Mouse (Mus musculus): ENCODE results near the gene Trim5. TPM values are rescaled to one million over a fixed set of nuclear protein-coding genes. Genes with fewer than 3 reads are reported as not detected.

Trim5 gene
- polyA plus RNA-seq, 2 experiments: 0.22 to 0.28 TPM

GRCm38 (mm10) chr7:104244287-104245181, 43.4 kb downstream of the Trim5 start, which contains the start of gene Trim34a:
Gene Trim34a, plus strand, starts transcription at chr7:104244457.
- H3K4me2 ChIP-seq (ENCODE audit: low read depth): peak within 1 kb of the TSS; percentile 68
- TF ChIP-seq CTCF (IDR thresholded peaks at IDR 0.05; ENCODE audit: low read depth): peak; percentile 70
- TF ChIP-seq EP300 (IDR thresholded peaks at IDR 0.05; ENCODE audit: low read depth): no peak
- H3K36me3 ChIP-seq (replicated peaks; ENCODE audit: control insufficient read depth, insufficient read depth, low read depth): no peaks in the 10 kb centered on the region
- H3K9ac ChIP-seq (replicated peaks): peak within 1 kb of the TSS; percentile 70
- DNase-seq (ENCODE audit: low read depth in 3 of 3, low spot score in 3 of 3): peak; percentile 61 to 66 (median 62)
- H3K9me3 ChIP-seq (ENCODE audit: control insufficient read depth, low read length): no peaks in the 10 kb centered on the region
- no peak within 1 kb of the TSS for H3K27ac ChIP-seq
- no peaks in the 10 kb centered on the region for H3K27me3 ChIP-seq (ENCODE audit: control insufficient read depth, insufficient read depth, low read length)
- 5% methylated on average over 13 of the region's 13 CpGs for WGBS (ENCODE audit: insufficient replicate concordance)
- peak; percentile 81 for ATAC-seq (ENCODE audit: insufficient read depth)
- peaks cover 0 to 2% of the 10 kb centered on the region in 2 experiments; a peak in 1 of 4 replicates for H3K4me1 ChIP-seq (replicated peaks; ENCODE audit: control insufficient read depth in 2 of 2, insufficient read depth in 2 of 2, low read length in 1 of 2)
- H3K4me3 ChIP-seq (ENCODE audit: insufficient read depth in 1 of 2, low read depth in 2 of 2, low read length in 2 of 2): peak within 1 kb of the TSS; percentile 62 to 98

- H3K36me3 ChIP-seq (replicated peaks; ENCODE audit: control insufficient read depth, insufficient read depth, low read depth): no peaks in the 10 kb centered on the region
- TF ChIP-seq EP300 (IDR thresholded peaks at IDR 0.05; ENCODE audit: low read depth): no peak
- no peak for TF ChIP-seq CTCF (IDR thresholded peaks at IDR 0.05; ENCODE audit: low read depth)
- no peak overlapping the region for H3K9ac ChIP-seq (replicated peaks)
- no peaks in the 10 kb centered on the region for H3K9me3 ChIP-seq (ENCODE audit: control insufficient read depth, low read length)
- ATAC-seq (ENCODE audit: insufficient read depth) (no peak), DNase-seq (ENCODE audit: low read depth in 3 of 3, low spot score in 3 of 3) (no peak)
- 46% methylated on average over 1 of the region's 1 CpGs for WGBS (ENCODE audit: insufficient replicate concordance)
- peaks cover 0 to 2% of the 10 kb centered on the region in 2 experiments; a peak in 1 of 4 replicates for H3K4me1 ChIP-seq (replicated peaks; ENCODE audit: control insufficient read depth in 2 of 2, insufficient read depth in 2 of 2, low read length in 1 of 2)
- H3K27ac ChIP-seq: no peak overlapping the region
- no peak overlapping the region for H3K4me3 ChIP-seq (ENCODE audit: insufficient read depth in 1 of 2, low read depth in 2 of 2, low read length in 2 of 2)
- no peaks in the 10 kb centered on the region for H3K27me3 ChIP-seq (ENCODE audit: control insufficient read depth, insufficient read depth, low read length)
- H3K4me2 ChIP-seq (ENCODE audit: low read depth): peak overlapping the region; percentile 68; the same call in 1 of the 2 replicates
Observed at GRCm38 (mm10) chr7:104243616-104244015, 44.3 kb downstream of the Trim5 start.

GRCm38 (mm10) chr7:104240857-104241256, 47.0 kb downstream of the Trim5 start:
- H3K4me2 ChIP-seq (ENCODE audit: low read depth): no peak overlapping the region
- H3K4me1 ChIP-seq (replicated peaks; ENCODE audit: control insufficient read depth in 2 of 2, insufficient read depth in 2 of 2, low read length in 1 of 2): peaks cover 0 to 2% of the 10 kb centered on the region in 2 experiments; a peak in 1 of 4 replicates
- no peak overlapping the region for H3K27ac ChIP-seq
- DNase-seq (ENCODE audit: low read depth in 3 of 3, low spot score in 3 of 3): no peak
- TF ChIP-seq CTCF (IDR thresholded peaks at IDR 0.05; ENCODE audit: low read depth) (no peak), EP300 (IDR thresholded peaks at IDR 0.05; ENCODE audit: low read depth) (no peak)
- H3K9ac ChIP-seq (replicated peaks): no peak overlapping the region
- no peak for ATAC-seq (ENCODE audit: insufficient read depth)
- no peak overlapping the region for H3K4me3 ChIP-seq (ENCODE audit: insufficient read depth in 1 of 2, low read depth in 2 of 2, low read length in 2 of 2)
- H3K9me3 ChIP-seq (ENCODE audit: control insufficient read depth, low read length): no peaks in the 10 kb centered on the region
- no peaks in the 10 kb centered on the region for H3K36me3 ChIP-seq (replicated peaks; ENCODE audit: control insufficient read depth, insufficient read depth, low read depth)
- no peaks in the 10 kb centered on the region for H3K27me3 ChIP-seq (ENCODE audit: control insufficient read depth, insufficient read depth, low read length)

GRCm38 (mm10) chr7:104231203-104231602, 56.7 kb downstream of the Trim5 start:
- Histone ChIP-seq H3K36me3 (replicated peaks; ENCODE audit: control insufficient read depth, insufficient read depth, low read depth) (no peaks in the 10 kb centered on the region), H3K9me3 (ENCODE audit: control insufficient read depth, low read length) (no peaks in the 10 kb centered on the region), H3K27ac (no peak overlapping the region), H3K4me3 (ENCODE audit: insufficient read depth in 1 of 2, low read depth in 2 of 2, low read length in 2 of 2) (no peak overlapping the region), H3K9ac (replicated peaks) (no peak overlapping the region), H3K27me3 (ENCODE audit: control insufficient read depth, insufficient read depth, low read length) (no peaks in the 10 kb centered on the region), H3K4me1 (replicated peaks; ENCODE audit: control insufficient read depth in 2 of 2, insufficient read depth in 2 of 2, low read length in 1 of 2) (no peaks in the 10 kb centered on the region), H3K4me2 (ENCODE audit: low read depth) (no peak overlapping the region)
- TF ChIP-seq CTCF (IDR thresholded peaks at IDR 0.05; ENCODE audit: low read depth): peak; percentile 83
- no peak for TF ChIP-seq EP300 (IDR thresholded peaks at IDR 0.05; ENCODE audit: low read depth)
- ATAC-seq (ENCODE audit: insufficient read depth) (no peak), DNase-seq (ENCODE audit: low read depth in 3 of 3, low spot score in 3 of 3) (no peak)
- 24% methylated on average over 2 of the region's 2 CpGs for WGBS (ENCODE audit: insufficient replicate concordance)

Data from liver, embryonic 14.5 days (tissue).